8 mouse cellular contexts compared by ENCODE assay signal in genomic region chr7:66060066-66060956, GRCm38 (mm10). TPM values are rescaled to one million over a fixed set of nuclear protein-coding genes. Genes with fewer than 3 reads are reported as not detected.
DNase-seq lines count a peak whose midpoint lies in the region; ATAC-seq and TF ChIP-seq lines count a peak whose summit lies in the region.

No protein-coding gene starts in this region.

- H3K4me2 ChIP-seq in hindbrain, postnatal 0 days (ENCODE audit: low read depth, low read length) = peak overlapping the region; percentile 96

- intact Hi-C loops in gastrocnemius, adult 2 months (cut with DNase I) = loop anchor here (5.0 kb wide), 1 partner anchor 413 kb away; no protein-coding TSS in a partner anchor

- peak overlapping the region; percentile 99 for H3K4me3 ChIP-seq in gastrocnemius, adult 2 months
- H3K4me3 ChIP-seq in hindbrain, postnatal 0 days (ENCODE audit: low read length) = peak overlapping the region; percentile 80

- DNase-seq in gastrocnemius, adult 2 months = peak; percentile 92
- DNase-seq in hindbrain, postnatal 0 days (ENCODE audit: low spot score) = peak; percentile 93
- peak; percentile 62 to 77 for DNase-seq in left cerebral cortex, adult 8-10 months (ENCODE audit: low spot score in 2 of 2)
- DNase-seq in right cerebral cortex, adult 18-20 months = peak; percentile 91
- DNase-seq in urinary bladder, adult 2 months (ENCODE audit: low spot score) = peak; percentile 85

- H3K27me3 ChIP-seq in hindbrain, postnatal 0 days (ENCODE audit: insufficient read depth, low read length) = no peaks in the 10 kb centered on the region

- under 1% methylated on average over 64 of the region's 64 CpGs for WGBS in hindbrain, postnatal 0 days

- ATAC-seq in activated CD4-positive, CD25-positive, alpha-beta regulatory T cell, adult 4 months = peak; percentile 92
- peak; percentile 98 for ATAC-seq in common myeloid progenitor, adult 5-6 weeks (replicated peaks; ENCODE audit: low read depth, poor library complexity, severe bottlenecking)
- peak; percentile 96 for ATAC-seq in hindbrain, postnatal 0 days
- ATAC-seq in megakaryocyte, adult 5-6 weeks (ENCODE audit: poor library complexity, severe bottlenecking) = peak; percentile 98

- H3K9me3 ChIP-seq in hindbrain, postnatal 0 days (ENCODE audit: low read length) = no peaks in the 10 kb centered on the region

- TF ChIP-seq CTCF in gastrocnemius, adult 2 months (IDR thresholded peaks at IDR 0.05) = no peak
- peak; percentile 36 for TF ChIP-seq CTCF in hindbrain, postnatal 0 days (IDR thresholded peaks at IDR 0.05; ENCODE audit: low read depth)

- peaks cover 12% of the 10 kb centered on the region for H3K4me1 ChIP-seq in hindbrain, postnatal 0 days (ENCODE audit: insufficient read depth, low read length)

- H3K9ac ChIP-seq in hindbrain, postnatal 0 days (replicated peaks; ENCODE audit: low read length) = peak overlapping the region; percentile 78

- H3K36me3 ChIP-seq in hindbrain, postnatal 0 days (ENCODE audit: insufficient read depth, low read length) = peaks cover 17% of the 10 kb centered on the region; the same call in 1 of the 2 replicates

- H3K27ac ChIP-seq in gastrocnemius, adult 2 months = peak overlapping the region; percentile 95
- H3K27ac ChIP-seq in hindbrain, postnatal 0 days = peak overlapping the region; percentile 61

RNA-seq across cellular contexts. Expression of gene Snrpa1, which starts 1.5 kb away (rescaled TPM):
- 100 to 1,000 TPM; 133 to 154 TPM for polyA plus RNA-seq in activated CD4-positive, CD25-positive, alpha-beta regulatory T cell, adult 4 months (2017; shearing (Covaris generic))
- total RNA-seq in common myeloid progenitor, adult 5-6 weeks (2017) = 149 and 163 TPM in 2 replicates
- 10 to 100 TPM; 15.2 to 22.4 TPM for total RNA-seq in gastrocnemius, adult 2 months (2021)
- total RNA-seq in hindbrain, postnatal 0 days (2014; rRNA removed) = 22.6 and 26.5 TPM in 2 replicates
- 119 and 127 TPM in 2 replicates for polyA plus RNA-seq in hindbrain, postnatal 0 days (2015; fragmentation: Nextera tagmentation; extraction: Ambion mirVana)
- 10 to 100 TPM; 34.2 to 38.0 (median 35.9) TPM for total RNA-seq in left cerebral cortex, adult 8-10 months (2022)
- 53.8 and 59.6 TPM in 2 replicates for total RNA-seq in megakaryocyte, adult 5-6 weeks (2015)
- total RNA-seq in megakaryocyte, adult 5-6 weeks (2017) = 61.4 and 76.3 TPM in 2 replicates
- 29.4 and 35.5 TPM in 2 replicates for polyA plus RNA-seq in urinary bladder, adult 2 months (2012; rRNA removed)

RNA-seq across cellular contexts. Expression of gene Gm45213, which starts 16.9 kb away (rescaled TPM):
- not detected for polyA plus RNA-seq in activated CD4-positive, CD25-positive, alpha-beta regulatory T cell, adult 4 months (2017; shearing (Covaris generic))
- total RNA-seq in common myeloid progenitor, adult 5-6 weeks (2017) = not detected in 2 replicates
- not detected for total RNA-seq in gastrocnemius, adult 2 months (2021)
- total RNA-seq in hindbrain, postnatal 0 days (2014; rRNA removed) = not detected in 2 replicates
- polyA plus RNA-seq in hindbrain, postnatal 0 days (2015; fragmentation: Nextera tagmentation; extraction: Ambion mirVana) = not detected in 2 replicates
- not detected for total RNA-seq in left cerebral cortex, adult 8-10 months (2022)
- not detected in 2 replicates for total RNA-seq in megakaryocyte, adult 5-6 weeks (2015)
- not detected in 2 replicates for total RNA-seq in megakaryocyte, adult 5-6 weeks (2017)
- polyA plus RNA-seq in urinary bladder, adult 2 months (2012; rRNA removed) = not detected in 2 replicates

RNA-seq across cellular contexts. Expression of gene Selenos, which starts 19.1 kb away (rescaled TPM):
- polyA plus RNA-seq in activated CD4-positive, CD25-positive, alpha-beta regulatory T cell, adult 4 months (2017; shearing (Covaris generic)) = 100 to 1,000 TPM; 188 to 201 TPM
- 75.8 and 88.7 TPM in 2 replicates for total RNA-seq in common myeloid progenitor, adult 5-6 weeks (2017)
- total RNA-seq in gastrocnemius, adult 2 months (2021) = 10 to 100 TPM; 26.5 to 35.1 TPM
- 30.4 and 32.4 TPM in 2 replicates for total RNA-seq in hindbrain, postnatal 0 days (2014; rRNA removed)
- 115 and 131 TPM in 2 replicates for polyA plus RNA-seq in hindbrain, postnatal 0 days (2015; fragmentation: Nextera tagmentation; extraction: Ambion mirVana)
- total RNA-seq in left cerebral cortex, adult 8-10 months (2022) = 10 to 100 TPM; 42.7 to 51.4 (median 46.5) TPM
- total RNA-seq in megakaryocyte, adult 5-6 weeks (2015) = 113 and 122 TPM in 2 replicates
- total RNA-seq in megakaryocyte, adult 5-6 weeks (2017) = 74.8 and 84.5 TPM in 2 replicates
- polyA plus RNA-seq in urinary bladder, adult 2 months (2012; rRNA removed) = 73.2 and 86.9 TPM in 2 replicates

RNA-seq across cellular contexts. Expression of gene Chsy1, which starts 49.0 kb away (rescaled TPM):
- polyA plus RNA-seq in activated CD4-positive, CD25-positive, alpha-beta regulatory T cell, adult 4 months (2017; shearing (Covaris generic)) = 10 to 100 TPM; 12.3 to 13.3 TPM
- total RNA-seq in common myeloid progenitor, adult 5-6 weeks (2017) = 48.8 and 55.9 TPM in 2 replicates
- total RNA-seq in gastrocnemius, adult 2 months (2021) = 1 to 10 TPM; 4.1 to 4.2 TPM
- total RNA-seq in hindbrain, postnatal 0 days (2014; rRNA removed) = 32.9 and 35.5 TPM in 2 replicates
- polyA plus RNA-seq in hindbrain, postnatal 0 days (2015; fragmentation: Nextera tagmentation; extraction: Ambion mirVana) = 7.9 and 8.4 TPM in 2 replicates
- 10 to 100 TPM; 15.5 to 17.3 (median 16.6) TPM for total RNA-seq in left cerebral cortex, adult 8-10 months (2022)
- 18.2 and 21.2 TPM in 2 replicates for total RNA-seq in megakaryocyte, adult 5-6 weeks (2015)
- 37.1 and 37.6 TPM in 2 replicates for total RNA-seq in megakaryocyte, adult 5-6 weeks (2017)
- 8.9 and 10.6 TPM in 2 replicates for polyA plus RNA-seq in urinary bladder, adult 2 months (2012; rRNA removed)

Comparison
In these comparisons a context has a peak if more than half of its experiments do, and no peak if none do; other contexts are left out.
1. Peak in every context shown above with its lines: DNase-seq, ATAC-seq, H3K4me3 ChIP-seq and H3K27ac ChIP-seq.